Comparison of ENCODE assay signal across 23 mouse cellular contexts in the genomic region with DNA sequence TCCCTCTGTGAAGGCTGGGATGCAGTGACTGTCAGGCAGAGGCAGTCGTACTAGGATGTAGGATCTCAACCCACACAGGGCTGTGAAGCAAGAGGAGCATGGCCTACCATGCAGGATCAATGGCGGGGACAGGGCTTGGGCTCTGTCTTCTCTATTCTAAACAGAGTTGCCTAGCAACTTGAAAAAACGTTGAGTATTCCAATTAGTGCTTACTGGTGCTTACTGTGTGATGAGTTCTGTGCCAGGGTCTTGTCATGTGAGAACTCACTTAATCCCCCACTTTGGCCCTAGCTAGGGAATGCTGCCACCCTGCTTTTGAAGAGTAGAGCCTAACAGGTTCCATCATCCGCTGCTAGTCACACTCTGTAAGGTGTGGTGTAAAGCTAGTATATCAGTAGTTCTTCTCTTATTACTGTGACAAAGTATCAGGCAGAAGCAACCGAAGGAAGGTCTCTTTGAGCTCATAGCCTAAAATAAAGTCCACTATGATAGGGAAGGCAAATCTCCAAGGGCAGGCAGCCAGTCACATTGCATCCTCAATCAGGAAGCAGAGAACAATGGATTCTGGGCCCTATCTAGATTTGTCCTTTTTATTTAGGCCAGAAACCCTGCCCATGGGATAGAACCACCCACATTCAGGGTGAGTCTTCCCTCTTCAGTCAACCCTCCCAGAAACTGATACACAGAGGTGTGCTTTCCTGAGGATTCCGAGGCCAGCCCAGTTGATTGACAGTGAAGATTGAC. TPM values are rescaled to one million over a fixed set of nuclear protein-coding genes. Genes with fewer than 3 reads are reported as not detected.
DNase-seq lines count a peak whose midpoint lies in the region; ATAC-seq and TF ChIP-seq lines count a peak whose summit lies in the region.
"Had no signal": no experiment of that assay in that cellular context is flagged by ENCODE, and none has a peak within 500 bp of the region (broad histone marks: within the 10 kb centered on the region; RNA-seq: fewer than 3 reads in every experiment).

No protein-coding gene starts in this region.

- H3K9me3 ChIP-seq in forebrain, embryonic 16.5 days (ENCODE audit: control insufficient read depth, low read length): no peaks in the 10 kb centered on the region
- H3K9me3 ChIP-seq: heart, embryonic 13.5 days; limb, embryonic 13.5 days; megakaryocyte, embryonic 14.5 days had no signal

- DNase-seq in heart, adult 8-10 months (ENCODE audit: low spot score): peak; percentile 38
- no peak for DNase-seq in heart, postnatal 14 days
- DNase-seq in kidney, adult 9 months: peak; percentile 4
- no peak for DNase-seq in kidney, adult 18-20 months
- peak; percentile 84 for DNase-seq in brain, embryonic 14.5 days (ENCODE audit: low read depth)
- no peak for DNase-seq in adipocyte (ENCODE audit: low spot score)
- DNase-seq: adrenal gland, postnatal 25 days; B cell, adult 2 months; cerebellum, adult 9-10 months; gastrocnemius, adult 2 months; layer of hippocampus, adult 9-11 months; thymus, postnatal 36 days had no signal

- no peak overlapping the region for H3K9ac ChIP-seq in forebrain, embryonic 16.5 days (replicated peaks; ENCODE audit: low read depth, low read length)
- H3K9ac ChIP-seq: heart, embryonic 13.5 days; limb, embryonic 13.5 days; liver, embryonic 14.5 days had no signal

- no peaks in the 10 kb centered on the region for H3K27me3 ChIP-seq in forebrain, embryonic 16.5 days (replicated peaks; ENCODE audit: control insufficient read depth, insufficient read depth, low read length)
- H3K27me3 ChIP-seq: heart, embryonic 13.5 days; limb, embryonic 13.5 days; megakaryocyte, embryonic 14.5 days; Patski had no signal

- H3K4me2 ChIP-seq in forebrain, embryonic 16.5 days (ENCODE audit: low read length): no peak overlapping the region
- H3K4me2 ChIP-seq: heart, embryonic 13.5 days; limb, embryonic 13.5 days had no signal

- no peaks in the 10 kb centered on the region for H3K36me3 ChIP-seq in forebrain, embryonic 16.5 days (ENCODE audit: control insufficient read depth, insufficient read depth)
- H3K36me3 ChIP-seq: heart, embryonic 13.5 days; limb, embryonic 13.5 days had no signal

- WGBS in forebrain, embryonic 16.5 days: 42% methylated on average over 6 of the region's 6 CpGs

- no peak overlapping the region for H3K4me3 ChIP-seq in forebrain, embryonic 16.5 days (replicated peaks; ENCODE audit: low read length)
- H3K4me3 ChIP-seq: gastrocnemius, adult 2 months; heart, embryonic 13.5 days; limb, embryonic 13.5 days; megakaryocyte, embryonic 14.5 days had no signal

- intact Hi-C loops in heart, postnatal 14 days (cut with DNase I): no loop called here

- no peak for TF ChIP-seq CTCF in brain, embryonic 14.5 days (IDR thresholded peaks at IDR 0.05; ENCODE audit: borderline replicate concordance, extremely low read depth, insufficient read depth, insufficient read length)

- peak; percentile 85 for ATAC-seq in forebrain, embryonic 16.5 days
- ATAC-seq in granulocyte monocyte progenitor cell, adult 5-6 weeks (replicated peaks; ENCODE audit: poor library complexity, severe bottlenecking): no peak
- ATAC-seq: activated CD4-positive, CD25-positive, alpha-beta regulatory T cell, adult 4 months; lung, postnatal 0 days; Patski had no signal

- no peak for TF ChIP-seq POLR2A in brain, embryonic 14.5 days (IDR thresholded peaks at IDR 0.05; ENCODE audit: borderline replicate concordance, extremely low read depth, insufficient read depth, insufficient read length, poor library complexity, severe bottlenecking)

- peaks cover 8% of the 10 kb centered on the region for H3K4me1 ChIP-seq in forebrain, embryonic 16.5 days (replicated peaks; ENCODE audit: control insufficient read depth, insufficient read depth, low read length)
- H3K4me1 ChIP-seq: heart, embryonic 13.5 days; limb, embryonic 13.5 days; megakaryocyte, embryonic 14.5 days had no signal

- peak overlapping the region; percentile 23; the same call in 1 of the 2 replicates for H3K27ac ChIP-seq in forebrain, embryonic 16.5 days (ENCODE audit: low read length)
- H3K27ac ChIP-seq: gastrocnemius, adult 2 months; heart, embryonic 13.5 days; limb, embryonic 13.5 days; liver, embryonic 14.5 days had no signal

RNA-seq across cellular contexts. Expression of a gene that starts 27.6 kb away (rescaled TPM):
- total RNA-seq in heart, adult 8-10 months (2022): under 1 TPM; 0.14 to 0.31 (median 0.19) TPM
- under 1 TPM; 0.12 to 0.19 TPM for total RNA-seq in heart, postnatal 14 days (2021)
- polyA plus RNA-seq in brain, embryonic 14.5 days (2012; rRNA removed): 4.9 and 8.4 TPM in 2 replicates
- 1.3 and 1.8 TPM in 2 replicates for polyA plus RNA-seq in forebrain, embryonic 16.5 days (2015; fragmentation: Nextera tagmentation; extraction: Ambion mirVana)
- not detected in 2 replicates for total RNA-seq in granulocyte monocyte progenitor cell, adult 5-6 weeks (2014; fragmentation: Nextera tagmentation)
- total RNA-seq in granulocyte monocyte progenitor cell, adult 5-6 weeks (2017): not detected in 2 replicates
- total RNA-seq: adrenal gland, postnatal 25 days; gastrocnemius, adult 2 months; neutrophil, adult 5-6 weeks had no signal
- polyA plus RNA-seq: activated CD4-positive, CD25-positive, alpha-beta regulatory T cell, adult 4 months; kidney, embryonic 16.5 days; lung, postnatal 0 days; Patski had no signal

Comparison
In these comparisons a context has a peak if more than half of its experiments do, and no peak if none do; other contexts are left out.
1. DNase-seq: peak in heart, adult 8-10 months (single experiment), kidney, adult 9 months (single experiment) and brain, embryonic 14.5 days (single experiment); none in heart, postnatal 14 days (0 of 2), kidney, adult 18-20 months (single experiment) and adipocyte (single experiment).